Mouse (Mus musculus) mouse trophoblast stem cell (cell line): ENCODE data around the gene Slc35b2.

Source experiments
- in situ Hi-C, 2 experiments: fragments of 300-500 bp; cut with MseI, MboI; formaldehyde crosslinking; loops; 2 replicates in 1 of 2; 3 replicates in 1 of 2; pipeline ENCODE4 v1.15.1; 2025

Slc35b2 gene

GRCm38 (mm10) chr17:45582715-45583355 lies 19.2 kb downstream of the Slc35b2 start:
- in situ Hi-C loops: no loop called here

GRCm38 (mm10) chr17:45584096-45584896 lies 20.6 kb downstream of the Slc35b2 start:
- in situ Hi-C loops: no loop called here

GRCm38 (mm10) chr17:45584939-45585678 lies 21.4 kb downstream of the Slc35b2 start:
- in situ Hi-C loops: loop anchor here (5.0 kb wide), 1 partner anchor 42 kb away; no protein-coding TSS in a partner anchor

GRCm38 (mm10) chr17:45585725-45586448 lies 22.2 kb downstream of the Slc35b2 start:
- in situ Hi-C loops: loop anchor here (5.0 kb wide), 1 partner anchor 41 kb away; no protein-coding TSS in a partner anchor

GRCm38 (mm10) chr17:45586449-45586837 lies 22.8 kb downstream of the Slc35b2 start:
- in situ Hi-C loops: loop anchor here (5.0 kb wide), 1 partner anchor 41 kb away; no protein-coding TSS in a partner anchor

- in situ Hi-C loops: loop anchor here (5.0 kb wide), 1 partner anchor 39 kb away; no protein-coding TSS in a partner anchor
These were observed 24.7 kb downstream of the Slc35b2 start for GRCm38 (mm10) chr17:45588370-45588769.

- in situ Hi-C loops: loop anchor here (5.0 kb wide), 1 partner anchor 38 kb away; no protein-coding TSS in a partner anchor
These were observed 25.6 kb downstream of the Slc35b2 start for GRCm38 (mm10) chr17:45589236-45589635.

- in situ Hi-C loops: loop anchor here (5.0 kb wide), 1 partner anchor 37 kb away; no protein-coding TSS in a partner anchor
These were observed 26.2 kb downstream of the Slc35b2 start for GRCm38 (mm10) chr17:45589844-45590243.

GRCm38 (mm10) chr17:45590410-45590809 lies 26.7 kb downstream of the Slc35b2 start:
- in situ Hi-C loops: no loop called here

GRCm38 (mm10) chr17:45591701-45592605 lies 28.3 kb downstream of the Slc35b2 start:
- in situ Hi-C loops: no loop called here

GRCm38 (mm10) chr17:45592606-45593431 lies 29.1 kb downstream of the Slc35b2 start:
- in situ Hi-C loops: no loop called here

- in situ Hi-C loops: no loop called here
These were observed 29.8 kb downstream of the Slc35b2 start for GRCm38 (mm10) chr17:45593479-45593878.

GRCm38 (mm10) chr17:45594195-45594594 lies 30.5 kb downstream of the Slc35b2 start:
- in situ Hi-C loops: no loop called here

- in situ Hi-C loops: no loop called here
These were observed 31.4 kb downstream of the Slc35b2 start for GRCm38 (mm10) chr17:45594881-45595735.

GRCm38 (mm10) chr17:45595736-45596390 lies 32.2 kb downstream of the Slc35b2 start:
- in situ Hi-C loops: no loop called here

- in situ Hi-C loops: no loop called here
These were observed 33.1 kb downstream of the Slc35b2 start for GRCm38 (mm10) chr17:45596631-45597396.

- in situ Hi-C loops: no loop called here
These were observed 34.1 kb downstream of the Slc35b2 start for GRCm38 (mm10) chr17:45597787-45598186.
